Mouse (Mus musculus): ENCODE measurements around the gene Sgf29. TPM values are rescaled to one million over a fixed set of nuclear protein-coding genes. Genes with fewer than 3 reads are reported as not detected.

Sgf29 gene
- polyA plus RNA-seq, 1 experiment = 23.9 TPM

- no peak overlapping the region for H3K4me3 ChIP-seq (ENCODE audit: low read depth, low read length)
- H3K27me3 ChIP-seq (ENCODE audit: control insufficient read depth, insufficient read depth, low read length) = no peaks in the 10 kb centered on the region
- 95% methylated on average over 26 of the region's 26 CpGs for WGBS
- H3K36me3 ChIP-seq (ENCODE audit: control insufficient read depth, insufficient read depth, low read length) = peaks cover 11% of the 10 kb centered on the region
- no peak for TF ChIP-seq POLR2A (IDR thresholded peaks at IDR 0.05; ENCODE audit: low read depth, low read length)
- no peak for TF ChIP-seq CTCF (IDR thresholded peaks at IDR 0.05; ENCODE audit: extremely low read depth, insufficient read length, insufficient replicate concordance, low read depth, low read length)
- H3K4me1 ChIP-seq (ENCODE audit: control insufficient read depth, insufficient read depth, insufficient read length, low read length) = peaks cover 14% of the 10 kb centered on the region
- H3K27ac ChIP-seq (ENCODE audit: insufficient read depth, low read depth, low read length) = no peak overlapping the region
Measured at GRCm38 (mm10) chr7:126692426-126692825, 43.3 kb downstream of the Sgf29 start.

- TF ChIP-seq CTCF (IDR thresholded peaks at IDR 0.05; ENCODE audit: extremely low read depth, insufficient read length, insufficient replicate concordance, low read depth, low read length) = peak; percentile 76
- TF ChIP-seq POLR2A (IDR thresholded peaks at IDR 0.05; ENCODE audit: low read depth, low read length) = no peak
- no peaks in the 10 kb centered on the region for H3K27me3 ChIP-seq (ENCODE audit: control insufficient read depth, insufficient read depth, low read length)
- no peak overlapping the region for H3K4me3 ChIP-seq (ENCODE audit: low read depth, low read length)
- peaks cover 14% of the 10 kb centered on the region for H3K4me1 ChIP-seq (ENCODE audit: control insufficient read depth, insufficient read depth, insufficient read length, low read length)
- peaks cover 11% of the 10 kb centered on the region for H3K36me3 ChIP-seq (ENCODE audit: control insufficient read depth, insufficient read depth, low read length)
- WGBS = 8% methylated on average over 3 of the region's 3 CpGs
- no peak overlapping the region for H3K27ac ChIP-seq (ENCODE audit: insufficient read depth, low read depth, low read length)
Measured at GRCm38 (mm10) chr7:126693256-126693655, 44.1 kb downstream of the Sgf29 start.

- Histone ChIP-seq H3K27me3 (ENCODE audit: control insufficient read depth, insufficient read depth, low read length) (no peaks in the 10 kb centered on the region), H3K4me3 (ENCODE audit: low read depth, low read length) (no peak overlapping the region), H3K36me3 (ENCODE audit: control insufficient read depth, insufficient read depth, low read length) (peaks cover 11% of the 10 kb centered on the region), H3K4me1 (ENCODE audit: control insufficient read depth, insufficient read depth, insufficient read length, low read length) (peaks cover 14% of the 10 kb centered on the region), H3K27ac (ENCODE audit: insufficient read depth, low read depth, low read length) (no peak overlapping the region)
- no peak for TF ChIP-seq POLR2A (IDR thresholded peaks at IDR 0.05; ENCODE audit: low read depth, low read length)
- no peak for TF ChIP-seq CTCF (IDR thresholded peaks at IDR 0.05; ENCODE audit: extremely low read depth, insufficient read length, insufficient replicate concordance, low read depth, low read length)
- WGBS = 73% methylated on average over 7 of the region's 7 CpGs
Measured at GRCm38 (mm10) chr7:126693781-126694180, 44.7 kb downstream of the Sgf29 start.

- peaks cover 14% of the 10 kb centered on the region for H3K4me1 ChIP-seq (ENCODE audit: control insufficient read depth, insufficient read depth, insufficient read length, low read length)
- 0 out of 2 replicates have a peak overlapping the region, but pooled peaks have one; percentile 10 for H3K4me3 ChIP-seq (ENCODE audit: low read depth, low read length)
- 64% methylated on average over 10 of the region's 10 CpGs for WGBS
- TF ChIP-seq CTCF (IDR thresholded peaks at IDR 0.05; ENCODE audit: extremely low read depth, insufficient read length, insufficient replicate concordance, low read depth, low read length) = no peak
- no peak for TF ChIP-seq POLR2A (IDR thresholded peaks at IDR 0.05; ENCODE audit: low read depth, low read length)
- H3K27me3 ChIP-seq (ENCODE audit: control insufficient read depth, insufficient read depth, low read length) = no peaks in the 10 kb centered on the region
- no peak overlapping the region for H3K27ac ChIP-seq (ENCODE audit: insufficient read depth, low read depth, low read length)
- peaks cover 12% of the 10 kb centered on the region for H3K36me3 ChIP-seq (ENCODE audit: control insufficient read depth, insufficient read depth, low read length)
Measured at GRCm38 (mm10) chr7:126694441-126695051, 45.4 kb downstream of the Sgf29 start.

GRCm38 (mm10) chr7:126695210-126695611, 46.1 kb downstream of the Sgf29 start, which contains the start of gene Bola2:
Gene Bola2, plus strand, starts transcription at chr7:126695401.
- under 1% methylated on average over 31 of the region's 31 CpGs for WGBS
- Histone ChIP-seq H3K27ac (ENCODE audit: insufficient read depth, low read depth, low read length) (peak within 1 kb of the TSS; percentile 96), H3K4me3 (ENCODE audit: low read depth, low read length) (peak within 1 kb of the TSS; percentile 83), H3K4me1 (ENCODE audit: control insufficient read depth, insufficient read depth, insufficient read length, low read length) (peaks cover 14% of the 10 kb centered on the region), H3K27me3 (ENCODE audit: control insufficient read depth, insufficient read depth, low read length) (no peaks in the 10 kb centered on the region), H3K36me3 (ENCODE audit: control insufficient read depth, insufficient read depth, low read length) (peaks cover 14% of the 10 kb centered on the region)
- TF ChIP-seq POLR2A (IDR thresholded peaks at IDR 0.05; ENCODE audit: low read depth, low read length) = peak; percentile 21; the same call in 1 of the 2 replicates
- TF ChIP-seq CTCF (IDR thresholded peaks at IDR 0.05; ENCODE audit: extremely low read depth, insufficient read length, insufficient replicate concordance, low read depth, low read length) = no peak

- whole genome bisulfite sequencing = under 1% methylated on average over 40 of the region's 40 CpGs
- Histone ChIP-seq H3K4me3 (ENCODE audit: low read depth, low read length) (peak within 1 kb of the TSS; percentile 83), H3K36me3 (ENCODE audit: control insufficient read depth, insufficient read depth, low read length) (peaks cover 15% of the 10 kb centered on the region), H3K27ac (ENCODE audit: insufficient read depth, low read depth, low read length) (peak within 1 kb of the TSS; percentile 96), H3K27me3 (ENCODE audit: control insufficient read depth, insufficient read depth, low read length) (no peaks in the 10 kb centered on the region), H3K4me1 (ENCODE audit: control insufficient read depth, insufficient read depth, insufficient read length, low read length) (peaks cover 14% of the 10 kb centered on the region)
- TF ChIP-seq CTCF (IDR thresholded peaks at IDR 0.05; ENCODE audit: extremely low read depth, insufficient read length, insufficient replicate concordance, low read depth, low read length) = peak; percentile 97
- no peak; the same call in 1 of the 2 replicates for TF ChIP-seq POLR2A (IDR thresholded peaks at IDR 0.05; ENCODE audit: low read depth, low read length)
Measured at GRCm38 (mm10) chr7:126695631-126696207, 46.6 kb downstream of the Sgf29 start, which contains the start of gene Slx1b. Gene Slx1b, minus strand, starts transcription at chr7:126695784.

- TF ChIP-seq POLR2A (IDR thresholded peaks at IDR 0.05; ENCODE audit: low read depth, low read length) (no peak), CTCF (IDR thresholded peaks at IDR 0.05; ENCODE audit: extremely low read depth, insufficient read length, insufficient replicate concordance, low read depth, low read length) (no peak)
- H3K4me3 ChIP-seq (ENCODE audit: low read depth, low read length) = peak overlapping the region; percentile 83
- H3K36me3 ChIP-seq (ENCODE audit: control insufficient read depth, insufficient read depth, low read length) = peaks cover 12% of the 10 kb centered on the region
- H3K4me1 ChIP-seq (ENCODE audit: control insufficient read depth, insufficient read depth, insufficient read length, low read length) = peaks cover 9% of the 10 kb centered on the region
- no peaks in the 10 kb centered on the region for H3K27me3 ChIP-seq (ENCODE audit: control insufficient read depth, insufficient read depth, low read length)
- no peak overlapping the region for H3K27ac ChIP-seq (ENCODE audit: insufficient read depth, low read depth, low read length)
- WGBS = 3% methylated on average over 17 of the region's 17 CpGs
Measured at GRCm38 (mm10) chr7:126696303-126696702, 47.2 kb downstream of the Sgf29 start.

All from small intestine, adult 2 months (tissue).